Mouse (Mus musculus) layer of hippocampus, postnatal 25 days (tissue): ENCODE measurements around the gene Lactb. TPM values are rescaled to one million over a fixed set of nuclear protein-coding genes. Genes with fewer than 3 reads are reported as not detected.
"Not testable (repeated sequence)": the region's sequence is repeated elsewhere in the genome, so short reads cannot be mapped to it uniquely, and the experiment has no call there.

Experiments used
- DNase-seq, 2 experiments: peaks; one replicate each; pipeline ENCODE4 v3.0.0; 2022; ENCODE audit warnings: mixed read lengths in 2 of 2, low spot score in 1 of 2; ENCODE audit errors: extremely low spot score in 1 of 2
- total RNA-seq, 2 experiments: library from RNA; stranded (reverse); gene quantifications; 2 replicates each; pipeline ENCODE4 v1.2.3; 2021

The Lactb gene
- total RNA-seq, 2 experiments from 2014 or later, result 15.4 to 16.2 TPM

DNA sequence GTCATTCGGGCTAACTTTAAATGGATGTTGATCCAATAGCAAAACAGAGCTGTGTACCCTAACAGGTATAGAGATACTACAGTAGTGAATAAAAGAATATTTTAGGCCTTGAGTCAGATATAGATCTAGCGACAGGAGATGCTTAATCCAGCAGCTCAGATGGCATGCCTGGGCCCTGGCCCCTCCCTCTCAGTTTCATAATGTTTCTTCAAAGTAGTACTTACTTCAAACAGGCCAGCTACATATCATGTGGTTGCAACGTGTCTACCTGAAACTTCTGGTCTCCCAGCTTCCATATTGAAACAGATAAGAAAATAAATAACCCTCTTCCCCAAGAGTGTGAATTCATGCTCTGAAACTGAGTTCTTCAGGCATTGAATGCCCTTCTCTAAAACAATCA, 49.4 kb downstream of the Lactb start:
- no peak for DNase-seq

DNA sequence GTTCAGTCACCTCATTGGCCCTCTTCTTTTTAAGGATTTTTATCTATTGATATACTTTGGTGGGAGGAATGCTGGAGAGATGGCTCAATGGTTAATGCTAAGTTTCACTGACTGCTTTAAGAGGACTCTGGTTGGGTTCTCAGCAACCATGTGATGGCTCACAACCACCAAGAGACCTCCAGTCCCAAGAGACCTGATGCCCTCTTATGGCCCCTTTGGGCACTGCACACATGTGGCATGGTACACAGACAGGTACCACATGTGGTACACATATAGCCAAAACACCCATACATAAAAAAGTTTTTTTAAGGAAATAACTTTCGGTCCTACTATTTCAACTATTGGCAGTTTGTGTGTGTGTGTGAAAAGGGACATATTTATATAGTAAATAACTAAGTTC, 53.2 kb downstream of the Lactb start:
- no peak for DNase-seq

DNA sequence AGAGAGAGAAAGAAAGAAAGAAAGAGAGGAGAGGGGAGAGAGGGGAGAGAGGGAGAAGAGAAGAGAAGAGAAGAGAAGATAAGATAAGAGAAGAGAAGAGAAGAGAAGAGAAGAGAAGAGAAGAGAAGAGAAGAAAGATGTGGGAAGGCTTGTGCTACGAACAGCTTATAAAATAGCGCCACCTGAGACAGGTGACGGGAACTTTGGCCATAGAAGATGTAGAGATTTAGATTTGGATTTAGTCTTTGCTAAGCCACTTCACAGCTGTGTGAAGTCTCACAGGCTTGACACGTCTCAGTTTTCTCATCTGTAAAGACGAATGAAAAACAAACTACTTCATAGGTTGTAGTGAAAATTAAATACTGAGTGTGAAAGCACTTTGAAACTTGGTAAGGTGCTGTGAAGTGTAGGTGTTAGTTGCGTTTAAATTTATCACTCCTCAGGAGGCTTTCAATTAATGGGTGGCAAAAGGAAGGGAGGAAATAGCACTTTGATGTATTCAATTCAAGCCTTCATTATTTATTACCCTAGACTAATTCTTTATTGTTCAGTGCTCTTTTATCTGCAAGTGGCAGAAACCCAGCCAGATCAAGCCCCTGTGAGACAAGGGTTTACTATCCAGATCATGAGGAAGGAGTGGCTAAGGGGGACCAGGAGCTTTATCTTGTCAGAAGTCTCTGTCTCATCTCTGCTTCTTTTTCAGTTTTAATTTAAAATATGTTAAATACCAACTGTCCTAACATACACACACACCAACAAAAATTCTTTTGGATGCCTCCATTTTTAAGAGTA, 54.6 kb downstream of the Lactb start:
- DNase-seq, result no peak

DNA sequence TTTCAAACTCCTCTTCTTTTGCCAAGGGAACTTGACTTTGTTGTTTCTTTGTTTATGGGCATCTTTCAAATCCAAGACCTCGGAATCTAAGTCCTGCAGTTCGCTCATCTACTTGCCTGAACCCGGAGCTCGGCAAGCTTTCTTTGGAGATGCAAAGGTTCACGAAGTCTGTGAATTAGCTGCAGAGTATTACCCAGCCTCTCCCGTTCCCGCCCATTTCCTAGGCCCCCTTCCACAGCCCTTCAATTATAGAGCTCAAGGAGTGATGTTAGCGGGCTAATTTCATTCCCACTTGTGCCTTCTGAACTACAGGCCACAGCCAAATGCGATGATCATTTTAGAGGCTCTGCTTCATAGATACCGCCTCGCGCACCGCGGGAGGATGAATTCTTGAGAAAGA, 55.3 kb downstream of the Lactb start:
- no peak for DNase-seq

- DNase-seq, result peak; percentile 83 to 89
Measured at GRCm38 (mm10) chr9:66919382-66919971, 55.8 kb downstream of the Lactb start, which contains the start of gene Rab8b. TSS of gene Rab8b (minus strand) at chr9:66919687.

GRCm38 (mm10) chr9:66918672-66919330, 56.5 kb downstream of the Lactb start:
- no peak for DNase-seq

- DNase-seq, result no peak
Measured at GRCm38 (mm10) chr9:66917892-66918255, 57.4 kb downstream of the Lactb start.

- DNase-seq, result no peak
Measured at GRCm38 (mm10) chr9:66917216-66917891, 57.9 kb downstream of the Lactb start.

DNA sequence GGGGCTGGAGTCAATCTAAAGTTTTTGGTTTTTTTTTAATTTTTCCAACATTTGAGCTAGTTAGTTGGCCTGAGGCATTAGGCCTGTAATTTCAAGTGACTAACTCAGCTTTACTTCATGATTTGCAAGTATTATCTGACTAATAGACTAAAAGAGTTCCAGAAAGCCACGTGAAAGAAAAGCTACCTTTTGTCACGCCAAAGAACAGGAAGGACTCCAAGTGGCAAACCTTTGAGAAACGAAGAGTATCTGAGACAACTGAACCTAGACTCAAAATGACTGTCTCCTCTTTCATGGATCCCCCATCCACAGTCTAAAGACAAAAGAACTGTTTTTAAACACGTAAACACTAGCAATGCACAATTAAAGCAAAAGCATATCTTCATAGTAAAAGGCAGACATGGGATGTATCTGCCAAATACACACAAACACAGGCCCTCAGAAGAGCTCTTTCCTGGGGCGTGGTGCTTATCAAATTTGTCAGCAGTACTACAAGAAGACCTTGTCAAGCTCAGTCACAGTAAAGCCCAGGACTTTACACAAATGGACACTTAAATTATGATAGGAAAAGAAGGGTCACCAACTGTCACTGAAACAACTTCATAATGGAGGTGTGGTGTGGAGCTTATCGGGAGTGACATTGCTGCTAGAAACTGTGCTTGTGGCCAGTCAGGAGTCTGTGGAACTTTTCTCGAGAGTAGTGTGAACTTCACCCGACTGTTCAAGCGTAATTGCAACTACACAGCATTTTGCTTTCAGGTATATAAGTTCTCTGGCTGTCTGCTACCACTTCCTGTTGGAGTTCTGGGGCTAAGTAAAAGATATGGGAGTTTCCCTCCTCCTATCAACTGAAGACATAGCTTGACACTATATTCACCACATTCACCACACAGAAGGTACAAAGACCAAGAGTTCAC, 59.2 kb downstream of the Lactb start:
- no peak for DNase-seq

DNA sequence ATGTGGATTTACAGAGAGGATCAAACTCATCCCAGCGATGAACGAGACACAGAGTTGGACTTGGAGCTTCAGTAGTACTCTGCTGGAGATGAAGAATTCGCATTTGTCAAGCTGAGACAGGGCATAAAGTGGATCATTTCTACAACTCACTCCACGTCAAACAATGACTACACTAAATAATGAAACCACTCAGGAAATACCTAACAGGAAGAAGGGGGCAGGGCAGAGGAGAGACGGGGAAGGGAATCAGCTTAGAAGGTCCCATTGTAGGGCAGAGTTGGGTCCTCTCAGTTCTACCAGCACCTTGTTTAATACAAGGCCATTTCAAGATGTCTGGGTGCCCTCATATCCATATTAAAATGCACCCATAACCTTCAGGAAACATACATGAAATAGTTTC, 59.9 kb downstream of the Lactb start:
- DNase-seq, result no peak

- no peak for DNase-seq
Measured at GRCm38 (mm10) chr9:66914540-66914939, 60.7 kb downstream of the Lactb start.

GRCm38 (mm10) chr9:66913254-66913934, 61.9 kb downstream of the Lactb start:
- not testable (repeated sequence) for DNase-seq

DNA sequence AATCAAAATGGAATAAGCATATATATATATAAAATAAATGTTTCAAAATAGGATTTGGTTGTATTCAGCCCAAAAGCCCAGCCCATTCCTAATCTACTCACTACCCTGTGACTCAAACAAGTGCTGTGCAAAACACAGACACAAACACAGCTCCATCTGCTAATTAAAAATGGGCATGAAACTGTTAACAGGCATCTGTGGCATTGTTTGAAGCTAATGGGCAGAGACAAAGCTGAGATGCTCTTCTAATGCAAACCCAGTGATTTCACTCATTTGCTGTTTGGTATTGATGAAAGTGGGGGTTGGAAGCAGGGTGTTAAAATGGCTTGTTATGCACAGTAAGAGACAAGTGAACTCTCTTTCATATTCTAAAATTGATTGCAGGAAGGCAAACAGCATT, 63.0 kb downstream of the Lactb start:
- peak in 1 of 2 experiments; percentile 2 for DNase-seq

GRCm38 (mm10) chr9:66910677-66911076, 64.6 kb downstream of the Lactb start:
- no peak for DNase-seq

GRCm38 (mm10) chr9:66909922-66910321, 65.4 kb downstream of the Lactb start:
- DNase-seq, result no peak

GRCm38 (mm10) chr9:66907746-66908397, 67.4 kb downstream of the Lactb start:
- no peak for DNase-seq

- no peak for DNase-seq
Measured at GRCm38 (mm10) chr9:66907126-66907525, 68.2 kb downstream of the Lactb start.

DNA sequence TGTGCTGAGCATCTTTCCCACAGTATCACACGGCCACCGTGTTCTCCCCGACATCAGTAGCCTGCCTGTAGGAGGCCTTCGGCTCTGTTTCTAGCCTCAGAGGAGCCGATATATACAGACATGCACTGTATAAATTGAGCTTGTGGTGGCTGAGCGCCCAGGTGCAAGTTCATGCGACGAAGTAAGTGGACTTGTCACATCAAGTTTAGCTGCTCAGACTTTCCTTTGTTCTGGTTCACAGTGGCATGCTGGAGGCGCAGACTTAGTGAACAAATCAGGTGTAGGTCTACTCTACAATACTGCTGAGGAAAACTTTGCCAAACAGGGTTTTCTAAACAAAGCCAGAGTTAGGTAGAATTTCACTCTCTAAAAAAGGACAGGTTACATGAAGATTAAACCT, 69.3 kb downstream of the Lactb start:
- no peak for DNase-seq
